Mouse (Mus musculus): ENCODE results near the gene Cbx1. TPM values are rescaled to one million over a fixed set of nuclear protein-coding genes. Genes with fewer than 3 reads are reported as not detected.
"Not testable (repeated sequence)": the region's sequence is repeated elsewhere in the genome, so short reads cannot be mapped to it uniquely, and the experiment has no call there.

Gene Cbx1
- polyA plus RNA-seq, 2 experiments = 23.5 to 25.0 TPM

DNA sequence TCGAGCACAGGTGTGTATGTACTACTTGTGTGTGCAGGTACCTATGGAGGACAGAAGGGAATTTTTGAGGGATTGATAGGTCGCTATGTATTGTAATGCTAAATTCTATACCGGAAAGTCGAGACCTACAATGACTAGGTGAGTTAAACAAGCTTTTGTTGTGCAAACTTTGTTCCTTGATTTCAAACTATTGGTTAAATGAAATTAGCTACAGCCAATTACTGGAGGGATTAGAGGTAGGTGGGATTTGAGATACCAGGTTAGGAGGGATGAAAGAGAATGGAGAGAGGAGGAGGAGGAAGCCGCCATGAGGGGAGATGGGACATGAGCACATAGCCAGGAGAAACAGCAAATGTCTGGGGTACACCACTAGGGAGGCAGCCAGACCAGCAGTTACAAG is 8.6 kb upstream of the Cbx1 start:
- Histone ChIP-seq H3K4me1 (replicated peaks; ENCODE audit: control insufficient read depth in 2 of 2, insufficient read depth in 2 of 2, low read length in 1 of 2) (peaks cover 3 to 10% of the 10 kb centered on the region in 2 experiments), H3K9ac (replicated peaks) (no peak overlapping the region), H3K36me3 (replicated peaks; ENCODE audit: control insufficient read depth, insufficient read depth, low read depth) (no peaks in the 10 kb centered on the region), H3K27me3 (ENCODE audit: control insufficient read depth, insufficient read depth, low read length) (no peaks in the 10 kb centered on the region), H3K27ac (no peak overlapping the region), H3K4me2 (ENCODE audit: low read depth) (no peak overlapping the region), H3K4me3 (ENCODE audit: insufficient read depth in 1 of 2, low read depth in 2 of 2, low read length in 2 of 2) (no peak overlapping the region), H3K9me3 (ENCODE audit: control insufficient read depth, low read length) (no peaks in the 10 kb centered on the region)
- ATAC-seq (ENCODE audit: insufficient read depth) (no peak), DNase-seq (ENCODE audit: low read depth in 3 of 3, low spot score in 3 of 3) (no peak)
- TF ChIP-seq EP300 (IDR thresholded peaks at IDR 0.05; ENCODE audit: low read depth) (no peak), CTCF (IDR thresholded peaks at IDR 0.05; ENCODE audit: low read depth) (no peak)
- WGBS (ENCODE audit: insufficient replicate concordance) = 72% methylated on average over 5 of the region's 5 CpGs

DNA sequence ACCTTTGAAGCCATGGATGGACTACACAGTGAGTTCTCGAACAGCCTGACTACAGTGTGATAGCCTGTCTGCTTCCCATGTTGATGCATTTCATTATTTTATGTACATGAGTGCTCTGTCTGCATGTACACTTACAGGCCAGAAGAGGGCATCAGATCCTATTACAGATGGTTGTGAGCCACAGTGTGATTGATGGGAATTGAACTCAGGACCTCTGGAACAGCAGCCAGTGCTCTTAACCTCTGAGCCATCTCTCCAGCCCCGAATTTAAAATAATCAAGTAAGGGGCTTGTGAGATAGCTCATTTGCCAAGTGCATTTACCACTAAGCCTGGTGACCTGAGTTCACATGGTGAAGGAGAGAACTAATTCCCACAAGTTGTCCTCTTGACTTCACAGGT is 7.5 kb upstream of the Cbx1 start:
- no peak overlapping the region for H3K4me2 ChIP-seq (ENCODE audit: low read depth)
- DNase-seq (ENCODE audit: low read depth in 3 of 3, low spot score in 3 of 3) (no peak), ATAC-seq (ENCODE audit: insufficient read depth) (no peak)
- H3K36me3 ChIP-seq (replicated peaks; ENCODE audit: control insufficient read depth, insufficient read depth, low read depth) = no peaks in the 10 kb centered on the region
- 32% methylated on average over 2 of the region's 2 CpGs for WGBS (ENCODE audit: insufficient replicate concordance)
- no peaks in the 10 kb centered on the region for H3K27me3 ChIP-seq (ENCODE audit: control insufficient read depth, insufficient read depth, low read length)
- peaks cover 3 to 7% of the 10 kb centered on the region in 2 experiments for H3K4me1 ChIP-seq (replicated peaks; ENCODE audit: control insufficient read depth in 2 of 2, insufficient read depth in 2 of 2, low read length in 1 of 2)
- H3K9me3 ChIP-seq (ENCODE audit: control insufficient read depth, low read length) = no peaks in the 10 kb centered on the region
- no peak overlapping the region for H3K27ac ChIP-seq
- H3K9ac ChIP-seq (replicated peaks) = no peak overlapping the region
- no peak overlapping the region for H3K4me3 ChIP-seq (ENCODE audit: insufficient read depth in 1 of 2, low read depth in 2 of 2, low read length in 2 of 2)
- peak; percentile 67 for TF ChIP-seq CTCF (IDR thresholded peaks at IDR 0.05; ENCODE audit: low read depth)
- no peak for TF ChIP-seq EP300 (IDR thresholded peaks at IDR 0.05; ENCODE audit: low read depth)

DNA sequence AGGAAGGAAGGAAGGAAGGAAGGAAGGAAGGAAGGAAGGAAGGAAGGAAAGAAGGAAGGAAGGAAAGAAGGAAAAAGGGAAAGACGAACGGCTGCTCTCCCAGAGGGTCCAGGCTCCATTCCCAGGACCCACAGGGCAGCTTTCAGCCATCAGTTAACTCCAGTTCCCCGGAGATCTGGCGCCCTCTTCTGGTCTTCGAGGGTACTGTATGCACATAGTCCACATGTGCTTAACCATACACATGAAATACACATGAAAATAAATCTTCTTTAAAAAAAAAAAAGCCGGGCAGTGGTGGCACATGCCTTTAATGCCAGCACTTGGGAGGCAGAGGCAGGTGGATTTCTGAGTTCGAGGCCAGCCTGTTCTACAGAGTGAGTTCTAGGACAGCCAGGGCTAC is 4.1 kb upstream of the Cbx1 start:
- H3K4me1 ChIP-seq (replicated peaks; ENCODE audit: control insufficient read depth in 2 of 2, insufficient read depth in 2 of 2, low read length in 1 of 2); H3K27me3 ChIP-seq (ENCODE audit: control insufficient read depth, insufficient read depth, low read length); ATAC-seq (ENCODE audit: insufficient read depth); H3K9me3 ChIP-seq (ENCODE audit: control insufficient read depth, low read length); H3K4me2 ChIP-seq (ENCODE audit: low read depth); H3K4me3 ChIP-seq (ENCODE audit: insufficient read depth in 1 of 2, low read depth in 2 of 2, low read length in 2 of 2); H3K9ac ChIP-seq (replicated peaks); H3K36me3 ChIP-seq (replicated peaks; ENCODE audit: control insufficient read depth, insufficient read depth, low read depth); H3K27ac ChIP-seq: not testable (repeated sequence)
- 9% methylated on average over 7 of the region's 7 CpGs for WGBS (ENCODE audit: insufficient replicate concordance)
- DNase-seq (ENCODE audit: low read depth in 3 of 3, low spot score in 3 of 3) = peak; percentile 53 to 60 (median 59)
- TF ChIP-seq CTCF (IDR thresholded peaks at IDR 0.05; ENCODE audit: low read depth) = peak; percentile 88

DNA sequence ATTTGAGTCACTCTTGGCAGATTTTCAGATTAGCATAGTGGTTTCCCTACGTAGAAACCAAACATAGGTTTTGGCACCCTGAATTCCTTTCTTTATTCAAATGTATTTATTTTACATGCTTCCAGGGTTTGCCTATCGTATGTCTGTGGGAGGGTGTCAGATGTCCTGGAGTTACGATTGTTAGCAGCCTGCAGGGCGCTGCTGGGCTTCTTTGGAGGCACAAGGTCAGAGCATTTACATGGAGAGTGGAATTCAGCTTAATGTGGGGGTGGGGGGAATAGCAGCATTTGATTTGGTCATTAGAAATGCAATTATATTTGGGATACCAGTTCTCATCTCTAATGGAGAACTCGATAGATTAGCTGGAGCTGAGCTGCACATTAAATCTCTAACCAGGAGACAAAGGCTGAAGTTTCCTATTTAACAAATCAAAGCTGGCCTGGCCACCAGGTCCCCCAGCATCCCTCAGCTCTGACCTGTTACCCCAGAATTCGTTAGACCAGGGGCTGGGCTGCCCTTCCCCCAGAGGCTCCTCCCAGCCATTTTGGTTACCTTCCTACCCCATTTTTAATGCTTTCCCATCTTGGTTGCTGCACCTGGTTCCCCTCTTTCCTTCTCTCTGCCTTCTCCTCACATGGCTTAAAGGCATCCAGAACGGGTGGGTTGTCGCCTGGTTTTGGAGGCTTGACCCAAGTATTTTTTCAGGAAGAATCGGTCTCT is 2.0 kb upstream of the Cbx1 start:
- no peak overlapping the region for H3K27ac ChIP-seq
- no peak for DNase-seq (ENCODE audit: low read depth in 3 of 3, low spot score in 3 of 3)
- TF ChIP-seq EP300 (IDR thresholded peaks at IDR 0.05; ENCODE audit: low read depth) (no peak), CTCF (IDR thresholded peaks at IDR 0.05; ENCODE audit: low read depth) (no peak)
- no peak for ATAC-seq (ENCODE audit: insufficient read depth)
- WGBS (ENCODE audit: insufficient replicate concordance) = 62% methylated on average over 9 of the region's 9 CpGs
- H3K9ac ChIP-seq (replicated peaks) = no peak overlapping the region
- H3K36me3 ChIP-seq (replicated peaks; ENCODE audit: control insufficient read depth, insufficient read depth, low read depth) = peaks cover 3% of the 10 kb centered on the region; the same call in 1 of the 2 replicates
- H3K4me1 ChIP-seq (replicated peaks; ENCODE audit: control insufficient read depth in 2 of 2, insufficient read depth in 2 of 2, low read length in 1 of 2) = peaks cover 5 to 9% of the 10 kb centered on the region in 2 experiments
- H3K4me2 ChIP-seq (ENCODE audit: low read depth) = no peak overlapping the region
- no peaks in the 10 kb centered on the region for H3K27me3 ChIP-seq (ENCODE audit: control insufficient read depth, insufficient read depth, low read length)
- no peaks in the 10 kb centered on the region for H3K9me3 ChIP-seq (ENCODE audit: control insufficient read depth, low read length)
- no peak overlapping the region for H3K4me3 ChIP-seq (ENCODE audit: insufficient read depth in 1 of 2, low read depth in 2 of 2, low read length in 2 of 2)

DNA sequence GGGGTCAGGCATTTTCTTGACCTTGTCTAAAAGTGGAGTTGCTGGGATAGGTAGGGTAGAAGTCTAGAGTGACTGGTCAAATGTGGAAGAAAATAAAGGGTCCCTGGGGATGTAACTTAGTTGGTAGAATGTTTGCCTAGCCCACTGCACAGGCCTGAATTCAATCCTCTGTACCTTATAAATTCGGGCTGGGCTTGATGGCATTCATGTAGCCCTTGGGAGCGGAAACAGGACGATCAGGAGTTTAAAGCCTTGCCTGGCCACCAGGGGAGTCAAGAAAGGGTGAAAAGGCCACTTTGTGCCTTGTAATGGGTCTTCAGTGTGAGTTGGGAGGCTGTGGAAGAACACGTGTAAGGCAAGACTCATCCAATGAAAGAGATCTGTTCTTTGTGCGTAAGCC is 1.1 kb downstream of the Cbx1 start:
- DNase-seq (ENCODE audit: low read depth in 3 of 3, low spot score in 3 of 3) (no peak), ATAC-seq (ENCODE audit: insufficient read depth) (no peak)
- no peaks in the 10 kb centered on the region for H3K27me3 ChIP-seq (ENCODE audit: control insufficient read depth, insufficient read depth, low read length)
- no peaks in the 10 kb centered on the region for H3K9me3 ChIP-seq (ENCODE audit: control insufficient read depth, low read length)
- H3K36me3 ChIP-seq (replicated peaks; ENCODE audit: control insufficient read depth, insufficient read depth, low read depth) = peaks cover 3% of the 10 kb centered on the region; the same call in 1 of the 2 replicates
- TF ChIP-seq CTCF (IDR thresholded peaks at IDR 0.05; ENCODE audit: low read depth) (peak; percentile 40), EP300 (IDR thresholded peaks at IDR 0.05; ENCODE audit: low read depth) (no peak)
- peak overlapping the region; percentile 77 to 95 for H3K4me3 ChIP-seq (ENCODE audit: insufficient read depth in 1 of 2, low read depth in 2 of 2, low read length in 2 of 2)
- peaks cover 5 to 9% of the 10 kb centered on the region in 2 experiments for H3K4me1 ChIP-seq (replicated peaks; ENCODE audit: control insufficient read depth in 2 of 2, insufficient read depth in 2 of 2, low read length in 1 of 2)
- H3K4me2 ChIP-seq (ENCODE audit: low read depth) = peak overlapping the region; percentile 79
- peak overlapping the region; percentile 94 for H3K9ac ChIP-seq (replicated peaks)
- WGBS (ENCODE audit: insufficient replicate concordance) = 8% methylated on average over 5 of the region's 5 CpGs
- peak overlapping the region; percentile 3; the same call in 1 of the 2 replicates for H3K27ac ChIP-seq

Measured in liver, embryonic 14.5 days (tissue).